43 mouse cellular contexts compared by ENCODE assay signal in genomic region chr6:6917334-6917733, GRCm38 (mm10). TPM values are rescaled to one million over a fixed set of nuclear protein-coding genes. Genes with fewer than 3 reads are reported as not detected.
"Had no signal": no experiment of that assay in that cellular context is flagged by ENCODE, and none has a peak within 500 bp of the region (broad histone marks: within the 10 kb centered on the region; RNA-seq: fewer than 3 reads in every experiment).

No protein-coding gene starts in this region.

- ATAC-seq: hindbrain, embryonic 16.5 days; hindbrain, postnatal 0 days; inflammation-experienced regulatory T-cells, adult 6 months; intestine, embryonic 15.5 days; intestine, embryonic 16.5 days; intestine, postnatal 0 days had no signal

- H3K4me1 ChIP-seq: heart, embryonic 12.5 days; heart, embryonic 13.5 days; heart, embryonic 15.5 days; hindbrain, embryonic 10.5 days; hindbrain, embryonic 12.5 days; hindbrain, embryonic 13.5 days; hindbrain, embryonic 15.5 days; intestine, embryonic 15.5 days; kidney, embryonic 15.5 days had no signal

- H3K9me3 ChIP-seq: heart, embryonic 12.5 days; heart, embryonic 13.5 days; heart, embryonic 15.5 days; hindbrain, embryonic 10.5 days; hindbrain, embryonic 12.5 days; hindbrain, embryonic 13.5 days; hindbrain, embryonic 15.5 days; intestine, embryonic 15.5 days; kidney, embryonic 15.5 days had no signal

- H3K4me2 ChIP-seq: heart, embryonic 12.5 days; heart, embryonic 13.5 days; heart, embryonic 15.5 days; hindbrain, embryonic 12.5 days; hindbrain, embryonic 13.5 days; hindbrain, embryonic 14.5 days; hindbrain, embryonic 15.5 days; intestine, embryonic 15.5 days; kidney, embryonic 15.5 days had no signal

- H3K27me3 ChIP-seq: heart, embryonic 12.5 days; heart, embryonic 15.5 days; hindbrain, embryonic 12.5 days; hindbrain, embryonic 13.5 days; hindbrain, embryonic 15.5 days; intestine, embryonic 15.5 days; kidney, embryonic 15.5 days had no signal

- H3K9ac ChIP-seq: heart, embryonic 12.5 days; heart, embryonic 13.5 days; heart, embryonic 15.5 days; hindbrain, embryonic 12.5 days; hindbrain, embryonic 13.5 days; hindbrain, embryonic 14.5 days; hindbrain, embryonic 15.5 days; intestine, embryonic 15.5 days; kidney, embryonic 15.5 days had no signal

- H3K27ac ChIP-seq: heart, embryonic 13.5 days; heart, embryonic 15.5 days; hindbrain, embryonic 10.5 days; hindbrain, embryonic 12.5 days; hindbrain, embryonic 13.5 days; hindbrain, embryonic 14.5 days; hindbrain, embryonic 15.5 days; hindbrain, postnatal 0 days; intestine, embryonic 15.5 days; kidney, embryonic 15.5 days; kidney, postnatal 0 days; layer of hippocampus, adult 2 months; left cerebral cortex, adult 2 months had no signal

- H3K36me3 ChIP-seq: heart, embryonic 12.5 days; heart, embryonic 13.5 days; heart, embryonic 15.5 days; hindbrain, embryonic 10.5 days; hindbrain, embryonic 12.5 days; hindbrain, embryonic 13.5 days; hindbrain, embryonic 15.5 days; intestine, embryonic 15.5 days; kidney, embryonic 15.5 days had no signal

- H3K4me3 ChIP-seq: heart, embryonic 12.5 days; heart, embryonic 13.5 days; heart, embryonic 15.5 days; hindbrain, embryonic 10.5 days; hindbrain, embryonic 12.5 days; hindbrain, embryonic 13.5 days; hindbrain, embryonic 15.5 days; intestine, embryonic 15.5 days; kidney, embryonic 15.5 days; layer of hippocampus, adult 2 months; left cerebral cortex, adult 2 months had no signal

- DNase-seq: heart, postnatal 10 days; heart, postnatal 14 days; heart, postnatal 36 days; heart, postnatal 4 days; kidney, adult 11 months; kidney, adult 18-20 months; kidney, adult 2 months; kidney, adult 8-10 months; kidney, adult 9 months; kidney, postnatal 10 days; kidney, postnatal 14 days; kidney, postnatal 25 days; kidney, postnatal 36 days; kidney, postnatal 4 days; layer of hippocampus, adult 9-11 months; layer of hippocampus, postnatal 36 days had no signal

RNA-seq across cellular contexts. Expression of gene Dlx5, which starts 35.4 kb away (rescaled TPM):
- total RNA-seq: hematopoietic stem cell, adult 5-6 weeks; hindbrain, postnatal 0 days had no signal
- polyA plus RNA-seq: hindbrain, embryonic 14.5 days; hindbrain, embryonic 16.5 days; hindbrain, postnatal 0 days; inflammation-experienced regulatory T-cells, adult 6 months; kidney, adult 2 months had no signal

RNA-seq across cellular contexts. Expression of gene Dlx6, which starts 54.2 kb away (rescaled TPM):
- total RNA-seq: heart, postnatal 14 days; heart, postnatal 25 days; heart, postnatal 36 days; heart, postnatal 4 days; hematopoietic stem cell, adult 5-6 weeks; hindbrain, postnatal 0 days had no signal
- polyA plus RNA-seq: heart, embryonic 12.5 days; heart, embryonic 13.5 days; heart, embryonic 14.5 days; heart, embryonic 16.5 days; heart, postnatal 0 days; hindbrain, embryonic 13.5 days; hindbrain, embryonic 14.5 days; hindbrain, embryonic 16.5 days; hindbrain, postnatal 0 days; inflammation-experienced regulatory T-cells, adult 6 months; intestine, embryonic 14.5 days; intestine, embryonic 16.5 days; intestine, postnatal 0 days; kidney, adult 2 months; kidney, embryonic 14.5 days; kidney, embryonic 15.5 days; kidney, embryonic 16.5 days; kidney, postnatal 0 days; large intestine, adult 2 months had no signal
